Mouse (Mus musculus): ENCODE measurements around the gene Gm5148. TPM values are rescaled to one million over a fixed set of nuclear protein-coding genes. Genes with fewer than 3 reads are reported as not detected.

The Gm5148 gene
- total and polyA plus RNA-seq, 3 experiments: 1.0 to 147 TPM; not detected in 1

DNA sequence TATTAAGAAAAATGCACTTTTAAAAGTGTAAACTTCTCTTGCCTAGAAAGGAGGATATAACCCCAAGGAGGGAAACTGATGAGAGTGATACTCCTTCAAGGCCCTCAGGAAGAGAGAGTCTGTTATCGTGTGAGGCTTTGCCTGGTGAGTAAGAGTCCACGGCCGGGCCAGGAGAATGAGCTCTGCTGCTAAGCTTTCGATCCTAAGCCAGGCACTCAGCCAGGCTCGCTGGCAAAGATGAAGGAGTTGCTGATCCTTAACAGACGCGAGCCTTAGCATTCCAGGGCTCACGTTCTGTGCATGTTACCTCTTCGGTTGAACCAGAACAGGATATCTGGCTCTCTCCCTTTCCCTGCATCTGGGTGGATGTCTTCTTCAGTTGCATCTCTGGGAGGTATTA, 11.8 kb downstream of the Gm5148 start:
- Histone ChIP-seq H3K27me3 (ENCODE audit: control insufficient read depth in 1 of 2, insufficient read depth in 2 of 2, low read length in 2 of 2) (no peaks in the 10 kb centered on the region), H3K9ac (ENCODE audit: control insufficient read depth, low read depth, low read length, poor library complexity, severe bottlenecking) (no peak overlapping the region), H3K79me2 (ENCODE audit: control insufficient read depth, insufficient read depth, low read length, poor library complexity) (no peaks in the 10 kb centered on the region), H3K36me3 (ENCODE audit: control insufficient read depth in 1 of 2, insufficient read depth in 2 of 2, low read length in 2 of 2) (peaks cover 0 to 3% of the 10 kb centered on the region in 2 experiments; a peak in 1 of 4 replicates), H3K4me3 (ENCODE audit: control insufficient read depth in 1 of 2, insufficient read depth in 1 of 2, low read depth in 2 of 2, low read length in 2 of 2) (no peak overlapping the region), H3K9me3 (replicated peaks; ENCODE audit: insufficient read depth, low read length) (no peaks in the 10 kb centered on the region), H3K27ac (ENCODE audit: control insufficient read depth, low read depth, low read length) (no peak overlapping the region), H3K4me1 (ENCODE audit: control insufficient read depth in 1 of 2, insufficient read depth in 2 of 2, low read length in 2 of 2) (no peaks in the 10 kb centered on the region)
- TF ChIP-seq MAX (IDR thresholded peaks at IDR 0.05; ENCODE audit: low read length) (no peak), NRF1 (IDR thresholded peaks at IDR 0.05; ENCODE audit: insufficient read depth, low read depth, low read length, poor library complexity, severe bottlenecking) (no peak)
- no peak for DNase-seq (ENCODE audit: low read depth, low spot score)

DNA sequence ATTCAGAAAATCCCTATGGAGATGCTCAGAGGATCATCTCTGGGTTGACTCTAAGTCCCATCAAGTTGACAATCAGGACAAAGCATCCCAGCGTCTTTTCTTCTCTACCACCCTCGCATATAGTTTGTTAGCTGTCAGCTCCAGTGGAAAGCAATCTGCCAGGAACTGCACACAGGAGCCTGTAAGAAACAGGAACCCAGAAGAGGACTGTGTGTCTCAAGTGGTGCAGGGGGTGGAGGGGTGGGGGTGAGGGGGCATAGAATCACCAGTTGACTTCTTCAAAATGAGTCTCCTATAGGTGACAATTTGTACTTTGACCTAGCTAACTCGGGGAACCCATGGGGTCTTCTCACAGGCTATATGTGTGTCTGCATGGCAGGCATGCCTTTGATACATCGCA, 12.7 kb downstream of the Gm5148 start:
- TF ChIP-seq TAL1 (IDR thresholded peaks at IDR 0.05; ENCODE audit: low read length) (no peak), JUND (IDR thresholded peaks at IDR 0.05; ENCODE audit: low read depth, low read length) (no peak), GABPA (IDR thresholded peaks at IDR 0.05; ENCODE audit: low read depth, low read length) (no peak), MAFK (IDR thresholded peaks at IDR 0.05; ENCODE audit: borderline replicate concordance, low read depth, low read length) (no peak), ELF1 (IDR thresholded peaks at IDR 0.05; ENCODE audit: low read depth, low read length) (no peak), USF1 (IDR thresholded peaks at IDR 0.05; ENCODE audit: low read depth, low read length) (no peak), CHD2 (IDR thresholded peaks at IDR 0.05; ENCODE audit: low read length) (no peak), POLR2AphosphoS2 (IDR thresholded peaks at IDR 0.05; ENCODE audit: low read length) (no peak)
- Histone ChIP-seq H3K27ac (ENCODE audit: control insufficient read depth, low read depth, low read length) (no peak overlapping the region), H3K36me3 (ENCODE audit: control insufficient read depth in 1 of 2, insufficient read depth in 2 of 2, low read length in 2 of 2) (peaks cover 0 to 3% of the 10 kb centered on the region in 2 experiments; a peak in 1 of 4 replicates), H3K4me3 (ENCODE audit: control insufficient read depth in 1 of 2, insufficient read depth in 1 of 2, low read depth in 2 of 2, low read length in 2 of 2) (no peak overlapping the region), H3K9ac (ENCODE audit: control insufficient read depth, low read depth, low read length, poor library complexity, severe bottlenecking) (no peak overlapping the region), H3K27me3 (ENCODE audit: control insufficient read depth in 1 of 2, insufficient read depth in 2 of 2, low read length in 2 of 2) (no peaks in the 10 kb centered on the region), H3K9me3 (replicated peaks; ENCODE audit: insufficient read depth, low read length) (no peaks in the 10 kb centered on the region), H3K79me2 (ENCODE audit: control insufficient read depth, insufficient read depth, low read length, poor library complexity) (no peaks in the 10 kb centered on the region), H3K4me1 (ENCODE audit: control insufficient read depth in 1 of 2, insufficient read depth in 2 of 2, low read length in 2 of 2) (no peaks in the 10 kb centered on the region)
- DNase-seq (ENCODE audit: low read depth, low spot score): no peak

DNA sequence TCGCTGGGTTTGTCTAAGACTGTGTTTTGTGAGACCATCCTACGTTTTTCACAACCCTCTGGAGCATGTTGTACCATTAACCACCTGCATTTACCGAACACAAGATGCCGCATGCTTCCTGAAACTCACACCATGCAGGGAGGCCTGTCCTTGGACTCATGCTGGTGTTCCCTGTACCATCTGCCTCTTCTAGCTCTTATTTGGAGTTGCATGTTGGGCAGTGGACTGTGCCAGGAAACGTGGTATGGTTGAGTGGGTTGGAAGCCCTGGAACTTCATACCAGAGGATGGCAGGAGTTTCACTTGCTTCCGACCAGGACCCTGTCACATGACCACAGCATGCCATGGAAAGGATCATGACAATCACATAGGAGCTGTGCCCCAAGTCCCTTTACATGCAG, 16.5 kb downstream of the Gm5148 start:
- Histone ChIP-seq H3K36me3 (ENCODE audit: control insufficient read depth in 1 of 2, insufficient read depth in 2 of 2, low read length in 2 of 2) (peaks cover 3 to 4% of the 10 kb centered on the region in 2 experiments; a peak in 3 of 4 replicates), H3K4me1 (ENCODE audit: control insufficient read depth in 1 of 2, insufficient read depth in 2 of 2, low read length in 2 of 2) (peaks cover 0 to 7% of the 10 kb centered on the region in 2 experiments; a peak in 1 of 4 replicates), H3K9me3 (replicated peaks; ENCODE audit: insufficient read depth, low read length) (no peaks in the 10 kb centered on the region), H3K27ac (ENCODE audit: control insufficient read depth, low read depth, low read length) (no peak overlapping the region), H3K4me3 (ENCODE audit: control insufficient read depth in 1 of 2, insufficient read depth in 1 of 2, low read depth in 2 of 2, low read length in 2 of 2) (no peak overlapping the region), H3K79me2 (ENCODE audit: control insufficient read depth, insufficient read depth, low read length, poor library complexity) (no peaks in the 10 kb centered on the region), H3K9ac (ENCODE audit: control insufficient read depth, low read depth, low read length, poor library complexity, severe bottlenecking) (no peak overlapping the region), H3K27me3 (ENCODE audit: control insufficient read depth in 1 of 2, insufficient read depth in 2 of 2, low read length in 2 of 2) (no peaks in the 10 kb centered on the region)
- no peak for DNase-seq (ENCODE audit: low read depth, low spot score)
- TF ChIP-seq HCFC1 (IDR thresholded peaks at IDR 0.05; ENCODE audit: low read depth, low read length) (no peak), MYB (IDR thresholded peaks at IDR 0.05; ENCODE audit: low read depth, low read length) (no peak), CTCF (IDR thresholded peaks at IDR 0.05 in 2 of 3, conservative IDR thresholded peaks at IDR 0.05 in 1 of 3; ENCODE audit: control insufficient read depth in 1 of 3, insufficient read depth in 1 of 3, low read depth in 2 of 3, low read length in 3 of 3, poor library complexity in 1 of 3, severe bottlenecking in 1 of 3) (no peak), BHLHE40 (IDR thresholded peaks at IDR 0.05; ENCODE audit: borderline replicate concordance, low read depth, low read length) (no peak)

All from MEL (cell line).